Mouse (Mus musculus): ENCODE data around the gene Dpp6. TPM values are rescaled to one million over a fixed set of nuclear protein-coding genes. Genes with fewer than 3 reads are reported as not detected.

Gene Dpp6
- polyA plus RNA-seq, 1 experiment from 2014 or later, result 3.7 TPM

DNA sequence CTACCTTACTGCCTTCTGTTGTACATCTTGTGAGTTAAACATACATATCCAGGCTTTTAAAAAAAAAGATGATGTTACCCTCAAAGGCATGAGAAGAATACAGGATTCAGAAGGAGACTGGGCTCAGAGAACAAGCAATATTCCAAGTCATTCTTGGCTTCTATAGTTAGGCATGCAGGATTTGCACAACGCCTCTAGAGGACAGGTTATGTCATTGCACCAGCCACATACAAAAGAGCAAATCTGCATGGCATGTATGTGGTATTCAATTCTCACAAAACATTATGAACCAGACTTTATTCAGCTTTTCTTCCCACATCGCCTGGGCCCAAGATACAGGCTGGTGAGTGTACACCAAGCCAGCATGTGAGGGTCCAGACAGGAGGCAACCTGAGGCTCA, 907.5 kb downstream of the Dpp6 start:
- H3K9me3 ChIP-seq, result no peaks in the 10 kb centered on the region
- no peak overlapping the region for H3K27ac ChIP-seq
- ATAC-seq (ENCODE audit: low FRiP score, low read depth), result no peak
- WGBS, result 22% methylated on average over 2 of the region's 2 CpGs
- no peak overlapping the region for H3K9ac ChIP-seq
- H3K27me3 ChIP-seq, result no peaks in the 10 kb centered on the region
- no peak overlapping the region for H3K4me2 ChIP-seq (replicated peaks)
- H3K4me1 ChIP-seq, result no peaks in the 10 kb centered on the region
- no peaks in the 10 kb centered on the region for H3K36me3 ChIP-seq
- H3K4me3 ChIP-seq, result no peak overlapping the region

DNA sequence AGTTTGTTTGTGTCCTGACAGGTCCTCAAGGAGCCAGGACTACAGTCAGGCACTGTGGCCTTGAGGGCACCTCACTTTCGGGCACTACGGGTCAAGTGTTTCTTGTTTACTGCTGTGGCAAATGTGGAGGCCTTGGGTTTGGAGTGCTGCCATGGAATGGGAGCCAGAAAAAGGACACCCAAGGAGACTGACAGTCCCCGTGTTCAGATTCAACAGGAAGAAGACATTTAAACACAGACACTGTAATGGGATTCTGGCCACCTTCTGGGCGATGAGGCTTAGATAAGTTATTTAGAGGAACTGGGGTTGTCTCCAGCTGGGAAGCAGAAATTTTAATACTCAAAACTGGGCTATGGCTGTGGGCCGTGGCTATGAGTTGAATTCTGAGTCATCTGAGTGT, 913.7 kb downstream of the Dpp6 start:
- 76% methylated on average over 5 of the region's 5 CpGs for WGBS

DNA sequence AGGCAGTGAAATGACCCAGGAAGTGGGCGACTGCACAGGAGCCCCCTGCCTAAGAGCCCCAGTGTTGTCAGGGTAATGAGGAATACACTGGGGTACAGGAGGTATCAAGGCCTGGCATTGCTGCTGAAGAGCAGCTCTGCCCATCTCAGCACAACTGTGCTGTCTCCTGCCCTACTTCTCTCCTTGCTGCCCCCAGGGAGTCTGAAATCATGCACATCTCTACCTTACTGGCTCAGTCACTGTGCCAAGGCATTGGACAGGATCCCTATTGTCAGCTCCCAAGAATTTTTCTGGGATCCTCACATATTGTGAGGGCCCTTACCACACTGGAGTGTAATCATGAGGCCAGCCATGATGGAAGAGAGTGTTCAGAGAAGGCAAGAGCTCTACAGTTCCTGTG, 914.4 kb downstream of the Dpp6 start:
- H3K36me3 ChIP-seq, result no peaks in the 10 kb centered on the region
- 81% methylated on average over 1 of the region's 1 CpGs for WGBS
- no peak overlapping the region for H3K27ac ChIP-seq
- no peaks in the 10 kb centered on the region for H3K9me3 ChIP-seq
- H3K4me3 ChIP-seq, result no peak overlapping the region
- no peaks in the 10 kb centered on the region for H3K4me1 ChIP-seq
- no peak for ATAC-seq (ENCODE audit: low FRiP score, low read depth)
- no peak overlapping the region for H3K4me2 ChIP-seq (replicated peaks)
- H3K9ac ChIP-seq, result no peak overlapping the region
- H3K27me3 ChIP-seq, result no peaks in the 10 kb centered on the region

More for the DNA sequence above, 913.7 kb downstream of the Dpp6 start:
- Histone ChIP-seq H3K4me3 (no peak overlapping the region), H3K27ac (no peak overlapping the region), H3K36me3 (no peaks in the 10 kb centered on the region), H3K9me3 (no peaks in the 10 kb centered on the region), H3K9ac (no peak overlapping the region), H3K4me2 (replicated peaks) (no peak overlapping the region), H3K27me3 (no peaks in the 10 kb centered on the region), H3K4me1 (no peaks in the 10 kb centered on the region)
- ATAC-seq (ENCODE audit: low FRiP score, low read depth), result no peak

DNA sequence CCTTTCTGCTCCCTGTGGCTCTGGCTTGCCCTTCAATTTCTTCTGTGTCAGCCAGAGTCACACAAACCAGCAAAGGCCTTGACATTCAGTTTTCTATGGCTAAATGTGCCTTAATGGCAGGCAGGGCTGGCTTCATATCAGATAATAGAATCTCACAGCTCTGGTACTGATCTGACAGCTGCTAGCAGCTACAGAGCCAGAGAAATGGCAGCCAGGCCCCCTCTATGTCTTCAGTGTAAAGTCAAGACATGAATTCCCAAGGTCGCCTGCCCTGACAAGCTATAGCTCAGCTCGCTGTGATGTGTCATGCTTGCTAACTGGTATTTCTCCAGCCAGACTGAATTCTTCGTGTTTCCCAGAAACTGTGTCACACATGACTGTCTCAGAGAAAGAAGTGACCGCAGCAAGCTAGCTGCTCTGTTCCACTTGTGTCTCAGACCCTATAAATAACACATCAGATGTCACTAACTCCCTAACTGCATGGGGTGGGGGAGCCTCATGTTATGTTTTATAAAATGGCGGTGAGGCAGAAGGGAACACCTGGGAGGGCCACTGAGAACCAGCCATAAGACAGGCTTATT, 915.4 kb downstream of the Dpp6 start:
- Histone ChIP-seq H3K4me3 (no peak overlapping the region), H3K27ac (no peak overlapping the region), H3K9ac (no peak overlapping the region), H3K27me3 (no peaks in the 10 kb centered on the region), H3K9me3 (no peaks in the 10 kb centered on the region), H3K4me2 (replicated peaks) (no peak overlapping the region), H3K36me3 (no peaks in the 10 kb centered on the region), H3K4me1 (no peaks in the 10 kb centered on the region)
- ATAC-seq (ENCODE audit: low FRiP score, low read depth), result no peak
- WGBS, result 75% methylated on average over 5 of the region's 5 CpGs

DNA sequence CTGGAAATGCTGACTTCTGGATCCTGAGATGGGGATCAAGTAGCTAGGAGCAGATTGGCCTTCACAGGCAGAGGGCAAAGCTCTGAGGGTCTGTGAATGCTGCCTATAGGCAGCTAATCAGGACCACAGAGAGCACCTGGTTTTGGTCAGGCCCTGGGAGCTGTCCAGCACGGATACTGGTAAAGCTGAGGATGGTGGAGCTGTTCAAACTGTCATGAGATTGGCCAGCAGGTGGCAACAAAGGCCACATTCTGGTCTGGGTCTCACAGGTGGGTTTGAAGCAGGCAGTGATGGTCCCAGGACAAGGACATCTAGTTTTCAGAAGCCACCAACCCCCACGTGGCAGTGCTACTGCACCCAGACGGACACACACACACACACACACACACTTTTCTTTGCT, 920.2 kb downstream of the Dpp6 start:
- no peak overlapping the region for H3K4me2 ChIP-seq (replicated peaks)
- H3K27me3 ChIP-seq, result no peaks in the 10 kb centered on the region
- no peaks in the 10 kb centered on the region for H3K4me1 ChIP-seq
- H3K27ac ChIP-seq, result no peak overlapping the region
- H3K36me3 ChIP-seq, result peaks cover 22% of the 10 kb centered on the region
- 3% methylated on average over 3 of the region's 3 CpGs for WGBS
- no peaks in the 10 kb centered on the region for H3K9me3 ChIP-seq
- ATAC-seq (ENCODE audit: low FRiP score, low read depth), result peak; percentile 91
- H3K9ac ChIP-seq, result no peak overlapping the region
- no peak overlapping the region for H3K4me3 ChIP-seq

DNA sequence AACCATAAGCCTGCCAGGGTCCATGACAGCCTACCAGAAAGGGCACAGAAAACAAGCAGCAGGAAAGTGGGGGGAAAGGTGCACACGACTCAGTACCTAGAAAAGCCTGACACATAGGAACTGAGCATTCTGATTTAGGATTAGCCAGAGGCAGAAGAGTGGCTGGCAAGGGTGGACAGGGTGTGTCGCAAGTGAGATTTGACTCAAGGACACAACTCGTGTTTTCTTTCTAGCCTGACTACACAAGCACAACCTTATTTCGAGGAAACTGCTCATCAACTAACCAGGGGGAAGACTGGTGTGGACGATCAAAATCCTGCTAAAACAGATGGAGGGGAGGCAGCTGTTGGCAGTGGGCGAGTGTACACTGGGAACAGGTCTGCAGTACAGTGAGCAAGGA, 922.2 kb downstream of the Dpp6 start:
- Histone ChIP-seq H3K4me3 (no peak overlapping the region), H3K27me3 (no peaks in the 10 kb centered on the region), H3K27ac (no peak overlapping the region), H3K4me1 (no peaks in the 10 kb centered on the region), H3K9ac (no peak overlapping the region), H3K36me3 (peaks cover 43% of the 10 kb centered on the region), H3K9me3 (no peaks in the 10 kb centered on the region), H3K4me2 (replicated peaks) (no peak overlapping the region)
- WGBS, result 79% methylated on average over 6 of the region's 6 CpGs
- ATAC-seq (ENCODE audit: low FRiP score, low read depth), result no peak

DNA sequence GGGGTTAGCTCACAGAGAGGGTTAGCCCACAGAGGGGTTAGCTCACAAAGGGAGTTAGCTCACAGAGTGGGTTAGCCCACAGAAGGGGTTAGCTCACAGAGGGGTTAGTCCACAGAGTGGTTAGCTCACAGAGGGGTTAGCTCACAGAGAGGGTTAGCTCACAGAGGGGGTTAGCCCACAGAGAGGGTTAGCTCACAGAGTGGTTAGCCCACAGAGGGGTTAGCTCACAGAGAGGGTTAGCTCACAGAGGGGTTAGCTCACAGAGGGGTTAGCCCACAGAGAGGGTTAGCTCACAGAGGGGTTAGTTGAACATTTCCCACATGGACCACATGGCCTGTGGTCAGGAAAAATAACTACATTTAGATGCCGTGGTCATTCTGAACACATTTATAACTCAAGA, 927.9 kb downstream of the Dpp6 start:
- H3K27me3 ChIP-seq, result no peaks in the 10 kb centered on the region
- no peak overlapping the region for H3K9ac ChIP-seq
- WGBS, result 90% methylated on average over 1 of the region's 1 CpGs
- peaks cover 81% of the 10 kb centered on the region for H3K36me3 ChIP-seq
- no peak for ATAC-seq (ENCODE audit: low FRiP score, low read depth)
- H3K4me2 ChIP-seq (replicated peaks), result no peak overlapping the region
- no peak overlapping the region for H3K4me3 ChIP-seq
- H3K27ac ChIP-seq, result no peak overlapping the region
- H3K9me3 ChIP-seq, result no peaks in the 10 kb centered on the region
- H3K4me1 ChIP-seq, result no peaks in the 10 kb centered on the region

DNA sequence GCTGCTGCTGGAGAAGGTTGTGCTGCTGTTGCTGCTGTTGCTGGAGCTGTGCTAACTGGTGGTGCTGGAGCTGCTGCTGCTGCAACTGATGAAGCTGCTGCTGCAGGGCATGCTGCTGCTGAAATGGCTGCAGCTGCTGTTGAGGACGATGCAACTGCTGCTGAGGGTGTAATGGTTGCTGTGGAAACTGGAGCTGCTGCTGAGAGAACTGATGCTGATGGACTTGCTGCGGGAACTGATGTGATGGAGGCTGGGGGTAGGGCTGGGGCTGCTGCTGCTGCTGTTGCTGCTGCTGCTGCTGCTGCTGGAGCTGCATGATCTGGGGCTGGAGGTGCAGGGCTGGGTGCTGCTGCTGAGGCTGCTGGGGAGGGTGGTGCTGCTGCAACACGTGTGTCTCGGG, 948.8 kb downstream of the Dpp6 start:
- Histone ChIP-seq H3K9me3 (no peaks in the 10 kb centered on the region), H3K36me3 (peaks cover 93% of the 10 kb centered on the region), H3K27me3 (no peaks in the 10 kb centered on the region), H3K27ac (no peak overlapping the region), H3K4me1 (no peaks in the 10 kb centered on the region), H3K4me2 (replicated peaks) (no peak overlapping the region), H3K4me3 (no peak overlapping the region), H3K9ac (no peak overlapping the region)
- 87% methylated on average over 4 of the region's 4 CpGs for WGBS
- no peak for ATAC-seq (ENCODE audit: low FRiP score, low read depth)

DNA sequence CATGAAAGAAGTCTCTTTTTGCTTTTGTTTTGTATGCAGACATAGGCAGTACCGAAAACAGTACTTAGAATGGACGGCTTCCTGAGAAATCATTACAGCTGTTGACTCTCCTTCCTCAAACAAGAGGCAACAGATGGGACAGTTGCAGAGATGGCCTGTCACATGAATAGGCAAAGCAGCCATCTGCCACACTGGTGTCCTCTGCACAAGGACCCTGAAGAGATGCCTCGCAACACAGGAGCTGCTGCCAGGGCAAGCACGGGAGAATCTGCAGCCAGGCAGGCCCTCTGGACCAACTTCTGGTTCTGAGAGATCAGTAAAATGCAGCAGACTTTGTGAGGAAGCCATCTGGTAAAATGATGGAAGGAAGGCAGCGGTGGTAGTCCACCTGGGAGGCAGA, 950.9 kb downstream of the Dpp6 start:
- Histone ChIP-seq H3K36me3 (peaks cover 93% of the 10 kb centered on the region), H3K4me2 (replicated peaks) (no peak overlapping the region), H3K27ac (no peak overlapping the region), H3K9me3 (no peaks in the 10 kb centered on the region), H3K4me1 (no peaks in the 10 kb centered on the region), H3K4me3 (no peak overlapping the region), H3K27me3 (no peaks in the 10 kb centered on the region), H3K9ac (no peak overlapping the region)
- no peak for ATAC-seq (ENCODE audit: low FRiP score, low read depth)
- WGBS, result 80% methylated on average over 5 of the region's 5 CpGs

Data from limb, embryonic 13.5 days (tissue).